Mouse (Mus musculus) heart, adult 2 months (tissue): Measurements from ENCODE around the gene Npas1. TPM values are rescaled to one million over a fixed set of nuclear protein-coding genes. Genes with fewer than 3 reads are reported as not detected.

Source experiments
- DNase-seq, 2 experiments: peaks; one replicate each; pipeline ENCODE4 v3.0.0; 2021
- H3K27ac ChIP-seq: fragments of 200-600 bp; 2 replicates; pipeline ENCODE4 v1.8.1; 2022
- H3K27me3 ChIP-seq: fragments of 200-500 bp; 2 replicates; pipeline ENCODE4 v1.6.1; 2012; ENCODE audit warnings: mild to moderate bottlenecking, low read length, inconsistent platforms, mixed read lengths; ENCODE audit not compliant: control insufficient read depth, insufficient read depth
- H3K36me3 ChIP-seq: fragments of 200-500 bp; 2 replicates; pipeline ENCODE4 v1.6.1; 2012; ENCODE audit warnings: low read length, inconsistent platforms; ENCODE audit not compliant: control insufficient read depth, insufficient read depth
- H3K4me1 ChIP-seq: fragments of 200-500 bp; 2 replicates; pipeline ENCODE4 v1.6.1; 2011; ENCODE audit warnings: low read length; ENCODE audit not compliant: control insufficient read depth, insufficient read depth
- H3K4me3 ChIP-seq: fragments of 200-600 bp; 2 replicates; pipeline ENCODE4 v1.8.1; 2022
- H3K79me2 ChIP-seq: fragments of 200-500 bp; replicated peaks from 2 replicates; pipeline ENCODE4 v1.6.1; 2012; ENCODE audit warnings: mild to moderate bottlenecking, inconsistent platforms, low read length, moderate library complexity, mixed read lengths; ENCODE audit not compliant: control insufficient read depth, insufficient read depth
- H3K9ac ChIP-seq: fragments of 200-500 bp; 2 replicates; pipeline ENCODE4 v1.6.1; 2012; ENCODE audit warnings: low read depth, mild to moderate bottlenecking, control low read depth, inconsistent platforms, low read length, mixed read lengths
- CTCF ChIP-seq: fragments of 200-600 bp; IDR thresholded peaks from 2 replicates; pipeline ENCODE4 v1.8.1; 2022; ENCODE audit warnings: antibody characterized with exemption, mild to moderate bottlenecking, moderate library complexity
- EP300 ChIP-seq: fragments of 200-500 bp; IDR thresholded peaks from 2 replicates; pipeline ENCODE4 v1.6.1; 2011; ENCODE audit warnings: low read depth, low read length, control low read depth; ENCODE audit not compliant: insufficient read depth
- POLR2A ChIP-seq: fragments of 200-500 bp; IDR thresholded peaks from 2 replicates; pipeline ENCODE4 v1.6.1; 2011; ENCODE audit warnings: mild to moderate bottlenecking, low read depth, low read length, control low read depth; ENCODE audit not compliant: insufficient read depth
- WGBS: fragments of 180-500 bp; shearing (Covaris S2); methylation state at CpG from one replicate; pipeline ENCODE4 v1.1.7; 2018; 5-methylcytosine and 5-hydroxymethylcytosine counted together
- intact Hi-C: fragments of 180-260 bp; cut with DNase I; formaldehyde crosslinking; loops from one replicate; pipeline ENCODE4 v1.15.1; 2025
- polyA plus RNA-seq: library from polyadenylated mRNA; depleted of rRNA; stranded (reverse); fragments of >200 nt; gene quantifications from 2 replicates; pipeline ENCODE4 v1.2.3, GENCODE M21; 2012
- total RNA-seq, 2 experiments: library from RNA; stranded (reverse); gene quantifications; 2 replicates each; pipeline ENCODE4 v1.2.3; 2021

Gene Npas1
- total and polyA plus RNA-seq, 3 experiments = not detected

DNA sequence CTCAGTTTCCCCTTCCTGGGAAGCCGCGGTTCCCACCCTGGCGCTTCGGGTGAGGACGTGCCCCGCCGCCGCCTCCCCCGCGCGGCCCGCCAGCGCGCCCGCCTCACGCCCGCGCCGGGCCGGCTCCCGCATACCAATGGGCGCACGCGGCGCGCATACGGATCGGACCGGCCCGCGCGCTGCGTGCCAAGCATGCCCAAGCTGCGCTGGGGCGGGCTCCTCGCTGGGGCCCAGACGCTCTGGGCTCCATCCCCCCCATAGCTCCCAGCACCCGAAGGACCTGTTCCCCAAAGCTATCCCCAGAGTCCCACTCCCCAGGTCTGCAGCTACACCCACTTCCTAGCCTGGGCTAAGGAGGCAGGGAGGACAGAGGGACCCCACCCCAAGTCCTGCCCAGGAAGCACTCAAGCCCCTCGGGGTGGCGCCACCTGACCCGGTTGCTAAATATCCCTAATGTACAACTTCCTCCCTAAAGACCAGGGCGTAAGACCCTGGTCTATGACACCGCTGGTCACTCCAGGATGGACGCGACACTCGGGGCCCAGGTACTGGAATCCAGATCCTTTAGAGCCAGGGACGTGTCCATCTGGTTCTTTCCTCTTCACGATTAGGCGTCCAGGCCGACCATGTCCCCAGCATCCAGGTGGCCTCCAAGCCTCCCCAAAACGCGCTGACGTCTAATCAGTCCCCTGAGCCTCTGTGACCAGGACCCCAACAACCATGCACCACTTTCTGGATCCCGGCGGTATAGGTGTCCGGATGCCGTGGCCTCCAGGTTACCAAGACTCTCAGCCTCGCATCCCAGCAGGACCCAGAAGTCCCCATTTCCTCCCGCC is 1.5 kb downstream of the Npas1 start:
- Histone ChIP-seq H3K4me1 (no peaks in the 10 kb centered on the region), H3K79me2 (no peaks in the 10 kb centered on the region), H3K27ac (no peak overlapping the region), H3K36me3 (no peaks in the 10 kb centered on the region), H3K27me3 (peaks cover 15% of the 10 kb centered on the region), H3K4me3 (no peak overlapping the region), H3K9ac (no peak overlapping the region)
- no peak for TF ChIP-seq EP300
- no peak for TF ChIP-seq CTCF
- no peak for TF ChIP-seq POLR2A
- intact Hi-C loops = no loop called here
- WGBS = 3% methylated on average over 28 of the region's 59 CpGs
- DNase-seq = no peak

DNA sequence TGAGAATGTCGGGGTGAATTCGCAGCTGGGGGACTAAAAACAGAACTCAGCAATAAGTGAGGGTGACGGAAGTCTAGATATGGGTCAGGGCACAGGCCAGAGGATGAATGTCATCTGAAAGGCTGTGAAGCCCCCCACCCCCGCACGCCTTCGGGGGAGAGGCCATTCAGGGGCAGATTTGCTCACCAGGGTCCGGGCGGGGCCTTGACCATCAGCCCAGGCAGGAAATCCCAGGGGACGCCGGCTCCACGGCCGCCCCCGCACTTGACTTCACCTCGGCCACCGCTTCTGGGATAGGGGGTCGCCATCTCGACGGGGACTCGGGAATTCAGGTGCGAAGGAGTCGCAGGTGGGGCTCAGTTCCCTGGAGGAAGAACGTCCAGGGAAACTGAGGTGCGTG is 2.2 kb downstream of the Npas1 start:
- Histone ChIP-seq H3K79me2 (no peaks in the 10 kb centered on the region), H3K4me1 (no peaks in the 10 kb centered on the region), H3K27me3 (peaks cover 15% of the 10 kb centered on the region), H3K27ac (no peak overlapping the region), H3K9ac (no peak overlapping the region), H3K4me3 (no peak overlapping the region), H3K36me3 (no peaks in the 10 kb centered on the region)
- TF ChIP-seq EP300 (no peak), POLR2A (no peak), CTCF (no peak)
- 4% methylated on average over 23 of the region's 23 CpGs for WGBS
- DNase-seq = no peak
- intact Hi-C loops = no loop called here

- peaks cover 15% of the 10 kb centered on the region for H3K27me3 ChIP-seq
- DNase-seq = no peak
- no peak for TF ChIP-seq CTCF
- no peak for TF ChIP-seq POLR2A
- TF ChIP-seq EP300 = no peak
- intact Hi-C loops = no loop called here
- H3K9ac ChIP-seq = no peak overlapping the region
- H3K4me1 ChIP-seq = no peaks in the 10 kb centered on the region
- no peaks in the 10 kb centered on the region for H3K79me2 ChIP-seq
- 6% methylated on average over 33 of the region's 33 CpGs for WGBS
- H3K36me3 ChIP-seq = no peaks in the 10 kb centered on the region
- no peak overlapping the region for H3K27ac ChIP-seq
- H3K4me3 ChIP-seq = no peak overlapping the region
These were observed 3.1 kb downstream of the Npas1 start for GRCm38 (mm10) chr7:16474445-16474844.

DNA sequence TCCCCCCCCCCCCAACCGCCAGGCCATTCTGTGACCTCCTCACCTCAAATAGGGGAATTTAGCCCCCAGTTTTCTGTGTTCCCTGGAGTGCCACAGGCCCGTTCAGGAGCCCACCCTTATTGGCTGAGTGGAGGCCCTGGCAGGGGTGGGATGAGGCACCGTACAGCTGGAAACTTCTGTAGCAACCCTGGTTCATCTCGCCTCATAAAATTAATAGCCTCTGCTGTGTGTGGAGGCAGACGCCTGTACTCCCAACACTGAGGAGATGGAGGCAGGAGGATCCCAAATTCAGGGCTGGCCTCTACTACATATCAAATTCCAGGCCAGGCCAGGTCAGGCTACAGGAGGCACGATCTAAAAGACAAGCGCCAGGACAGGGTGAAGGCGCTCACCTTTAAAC is 3.7 kb downstream of the Npas1 start:
- Histone ChIP-seq H3K36me3 (no peaks in the 10 kb centered on the region), H3K4me1 (no peaks in the 10 kb centered on the region), H3K79me2 (no peaks in the 10 kb centered on the region), H3K9ac (no peak overlapping the region), H3K27ac (no peak overlapping the region), H3K27me3 (peaks cover 15% of the 10 kb centered on the region), H3K4me3 (no peak overlapping the region)
- 78% methylated on average over 8 of the region's 8 CpGs for WGBS
- TF ChIP-seq EP300 = no peak
- TF ChIP-seq CTCF = no peak
- no peak for TF ChIP-seq POLR2A
- intact Hi-C loops = no loop called here
- DNase-seq = no peak

DNA sequence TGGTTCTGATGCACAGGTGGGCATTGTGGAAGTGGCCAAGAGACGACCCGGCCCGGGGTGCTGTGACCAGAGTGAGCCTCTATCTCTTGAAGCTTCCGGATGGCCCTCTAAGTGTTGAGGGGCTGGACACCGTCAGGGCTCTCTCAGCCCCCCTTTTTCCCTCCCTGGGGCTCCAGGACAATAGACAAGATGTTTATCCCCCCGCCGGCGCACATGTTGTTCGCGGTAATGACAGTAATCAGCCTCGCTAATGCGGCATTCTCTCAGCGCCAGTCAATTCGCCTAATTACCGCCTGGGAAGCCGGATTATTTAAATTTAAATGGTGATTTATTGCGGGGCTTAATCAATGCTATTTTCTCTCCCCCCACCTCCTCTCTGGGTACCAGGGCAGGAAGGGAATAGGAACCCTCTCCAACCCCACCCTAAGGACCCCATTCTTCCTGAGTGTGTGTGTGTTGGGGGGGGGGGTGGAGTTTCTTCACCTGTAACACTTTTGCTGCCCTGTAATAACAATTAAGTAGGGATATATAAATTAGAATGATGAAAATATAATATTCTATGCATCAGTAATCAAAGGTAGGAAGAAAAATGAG is 5.3 kb downstream of the Npas1 start:
- no peak overlapping the region for H3K27ac ChIP-seq
- H3K4me3 ChIP-seq = no peak overlapping the region
- peaks cover 15% of the 10 kb centered on the region for H3K27me3 ChIP-seq
- intact Hi-C loops = no loop called here
- no peak overlapping the region for H3K9ac ChIP-seq
- TF ChIP-seq EP300 = no peak
- no peaks in the 10 kb centered on the region for H3K79me2 ChIP-seq
- H3K4me1 ChIP-seq = no peaks in the 10 kb centered on the region
- WGBS = 16% methylated on average over 17 of the region's 17 CpGs
- no peak for DNase-seq
- H3K36me3 ChIP-seq = no peaks in the 10 kb centered on the region

DNA sequence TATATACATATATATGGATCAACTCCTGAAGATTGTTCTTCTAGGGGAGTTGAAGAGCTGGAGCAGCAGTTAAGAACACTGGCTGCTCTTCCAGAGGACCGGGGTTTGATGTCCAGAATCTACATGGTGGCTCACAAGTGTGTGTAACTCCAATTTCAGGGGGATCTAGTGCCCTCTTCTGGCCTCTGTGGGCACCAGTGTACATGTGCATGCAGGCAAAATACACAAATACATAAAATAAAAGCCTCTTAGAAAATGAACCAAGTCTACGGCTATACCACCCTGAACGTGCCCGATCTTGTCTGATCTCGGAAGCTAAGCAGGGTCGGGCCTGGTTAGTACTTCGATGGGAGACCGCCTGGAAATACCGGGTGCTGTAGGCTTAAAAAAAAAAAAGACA is 6.0 kb downstream of the Npas1 start:
- WGBS = 46% methylated on average over 9 of the region's 9 CpGs
- DNase-seq = no peak
- Histone ChIP-seq H3K9ac (no peak overlapping the region), H3K79me2 (no peaks in the 10 kb centered on the region), H3K36me3 (no peaks in the 10 kb centered on the region), H3K4me3 (no peak overlapping the region), H3K27ac (no peak overlapping the region), H3K27me3 (peaks cover 15% of the 10 kb centered on the region), H3K4me1 (no peaks in the 10 kb centered on the region)
- intact Hi-C loops = no loop called here
- TF ChIP-seq EP300 (no peak), POLR2A (no peak), CTCF (peak; percentile 59)
